Mouse (Mus musculus) embryo, embryonic 11.5 days (tissue): ENCODE data around the gene Apoe.
"Not testable (repeated sequence)": the region's sequence is repeated elsewhere in the genome, so short reads cannot be mapped to it uniquely, and the experiment has no call there.

ENCODE experiments used
- DNase-seq: peaks from one replicate; pipeline ENCODE4 v3.0.0-alpha.2; 2012; ENCODE audit warnings: low read depth, low spot score

The Apoe gene

GRCm38 (mm10) chr7:19691873-19692865 lies 6.8 kb downstream of the Apoe start, which contains the start of gene Apoc1:
Gene Apoc1, minus strand, starts transcription at chr7:19692660.
- no peak for DNase-seq

- no peak for DNase-seq
These were observed 7.6 kb downstream of the Apoe start for GRCm38 (mm10) chr7:19691434-19691833.

GRCm38 (mm10) chr7:19690845-19691244 lies 8.1 kb downstream of the Apoe start:
- no peak for DNase-seq

GRCm38 (mm10) chr7:19688611-19689010 lies 10.4 kb downstream of the Apoe start:
- DNase-seq: no peak

- DNase-seq: no peak
These were observed 10.9 kb downstream of the Apoe start for GRCm38 (mm10) chr7:19688101-19688500.

GRCm38 (mm10) chr7:19686927-19687583 lies 11.9 kb downstream of the Apoe start:
- not testable (repeated sequence) for DNase-seq

GRCm38 (mm10) chr7:19686521-19686920 lies 12.5 kb downstream of the Apoe start:
- no peak for DNase-seq

GRCm38 (mm10) chr7:19685374-19685773 lies 13.6 kb downstream of the Apoe start:
- no peak for DNase-seq

- no peak for DNase-seq
These were observed 15.2 kb downstream of the Apoe start for GRCm38 (mm10) chr7:19683771-19684201.

- DNase-seq: no peak
These were observed 16.0 kb downstream of the Apoe start for GRCm38 (mm10) chr7:19682979-19683378.

GRCm38 (mm10) chr7:19681202-19681694 lies 17.7 kb downstream of the Apoe start, which contains the start of the genes Gm44805 and Apoc4:
Gene Gm44805, minus strand, starts transcription at chr7:19681423.
Gene Apoc4, minus strand, starts transcription at chr7:19681479.
- no peak for DNase-seq

- DNase-seq: no peak
These were observed 18.3 kb downstream of the Apoe start for GRCm38 (mm10) chr7:19680702-19681101.

- DNase-seq: no peak
These were observed 20.1 kb downstream of the Apoe start for GRCm38 (mm10) chr7:19678901-19679300.

GRCm38 (mm10) chr7:19677872-19678271 lies 21.1 kb downstream of the Apoe start, which contains the start of gene Apoc2:
Gene Apoc2, minus strand, starts transcription at chr7:19677941.
- no peak for DNase-seq

- no peak for DNase-seq
These were observed 22.3 kb downstream of the Apoe start for GRCm38 (mm10) chr7:19676662-19677061.

GRCm38 (mm10) chr7:19675824-19676223 lies 23.2 kb downstream of the Apoe start:
- no peak for DNase-seq

- DNase-seq: no peak
These were observed 25.8 kb downstream of the Apoe start for GRCm38 (mm10) chr7:19673083-19673699.

- DNase-seq: no peak
These were observed 27.5 kb downstream of the Apoe start for GRCm38 (mm10) chr7:19671511-19671910.

GRCm38 (mm10) chr7:19668947-19669721 lies 29.9 kb downstream of the Apoe start:
- peak; percentile 85 for DNase-seq

GRCm38 (mm10) chr7:19667434-19667833 lies 31.6 kb downstream of the Apoe start:
- DNase-seq: no peak

- DNase-seq: no peak
These were observed 32.2 kb downstream of the Apoe start for GRCm38 (mm10) chr7:19666750-19667149.
